Mouse (Mus musculus): ENCODE measurements around the gene Cfap299.
"Not testable (repeated sequence)": the region's sequence is repeated elsewhere in the genome, so short reads cannot be mapped to it uniquely, and the experiment has no call there.

Gene Cfap299

DNA sequence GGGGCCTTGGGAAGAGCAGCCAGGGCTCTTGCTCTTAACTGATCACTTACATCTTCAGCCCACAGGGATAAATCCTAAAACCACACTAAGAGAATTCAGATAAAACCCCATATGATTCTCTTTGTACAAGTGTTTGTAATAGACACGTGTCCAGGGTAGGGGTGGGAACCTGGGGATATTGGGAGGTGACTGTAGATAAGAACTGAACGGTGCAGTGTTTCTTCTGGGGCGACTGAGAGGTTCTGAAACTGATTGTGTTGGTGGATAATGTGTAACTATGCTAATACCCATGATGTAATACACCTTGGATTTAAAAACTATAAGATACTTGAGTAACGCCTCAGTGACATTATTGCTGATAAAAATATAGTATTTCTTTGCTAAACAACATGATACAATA lies 23.4 kb upstream of the Cfap299 start:
- peaks cover 22% of the 10 kb centered on the region for H3K4me1 ChIP-seq (replicated peaks; ENCODE audit: low read depth, low read length)
- H3K4me3 ChIP-seq (replicated peaks; ENCODE audit: low read length) = no peak overlapping the region
- H3K9me3 ChIP-seq (ENCODE audit: low read length) = no peaks in the 10 kb centered on the region
- H3K36me3 ChIP-seq (ENCODE audit: insufficient read depth, low read length) = no peaks in the 10 kb centered on the region
- TF ChIP-seq NANOG (IDR thresholded peaks at IDR 0.05; ENCODE audit: borderline replicate concordance, low read length) = no peak
- no peak for TF ChIP-seq CTCF (conservative IDR thresholded peaks at IDR 0.05; ENCODE audit: low read length)
- TF ChIP-seq POU5F1 (IDR thresholded peaks at IDR 0.05; ENCODE audit: borderline replicate concordance, low read length) = no peak
- no peaks in the 10 kb centered on the region; the same call in 1 of the 2 replicates for H3K27me3 ChIP-seq (ENCODE audit: insufficient read depth, low read length)

DNA sequence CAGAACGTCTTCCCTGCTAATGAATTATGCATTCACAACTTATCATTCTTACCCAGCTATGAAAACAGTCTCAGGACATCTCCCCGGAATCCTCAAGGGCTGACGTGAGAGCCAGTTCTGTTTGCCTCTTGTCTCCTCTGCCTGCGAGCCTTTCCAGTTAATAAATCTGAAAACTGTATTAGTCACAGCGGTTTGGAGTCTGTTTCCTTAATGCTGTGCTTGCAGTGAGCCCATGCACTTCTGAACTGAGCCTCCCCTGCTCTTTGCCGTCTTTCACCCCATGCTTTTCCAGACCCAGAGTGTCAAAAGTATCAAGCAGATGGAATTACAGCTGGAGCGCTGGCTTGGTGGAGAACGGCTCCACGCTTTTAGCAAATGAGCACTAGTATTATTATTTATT lies 22.6 kb upstream of the Cfap299 start:
- no peak for TF ChIP-seq POU5F1 (IDR thresholded peaks at IDR 0.05; ENCODE audit: borderline replicate concordance, low read length)
- no peak for TF ChIP-seq CTCF (conservative IDR thresholded peaks at IDR 0.05; ENCODE audit: low read length)
- TF ChIP-seq NANOG (IDR thresholded peaks at IDR 0.05; ENCODE audit: borderline replicate concordance, low read length) = no peak
- Histone ChIP-seq H3K27me3 (ENCODE audit: insufficient read depth, low read length) (no peaks in the 10 kb centered on the region; the same call in 1 of the 2 replicates), H3K4me3 (replicated peaks; ENCODE audit: low read length) (no peak overlapping the region), H3K4me1 (replicated peaks; ENCODE audit: low read depth, low read length) (peaks cover 29% of the 10 kb centered on the region), H3K36me3 (ENCODE audit: insufficient read depth, low read length) (no peaks in the 10 kb centered on the region), H3K9me3 (ENCODE audit: low read length) (no peaks in the 10 kb centered on the region)

- no peak for TF ChIP-seq NANOG (IDR thresholded peaks at IDR 0.05; ENCODE audit: borderline replicate concordance, low read length)
- TF ChIP-seq POU5F1 (IDR thresholded peaks at IDR 0.05; ENCODE audit: borderline replicate concordance, low read length) = no peak
- no peak for TF ChIP-seq CTCF (conservative IDR thresholded peaks at IDR 0.05; ENCODE audit: low read length)
- Histone ChIP-seq H3K4me1 (replicated peaks; ENCODE audit: low read depth, low read length) (0 out of 2 replicates have a peak, but pooled peaks cover 3% of the 10 kb centered on the region), H3K9me3 (ENCODE audit: low read length) (peaks cover 6% of the 10 kb centered on the region; the same call in 1 of the 2 replicates), H3K36me3 (ENCODE audit: insufficient read depth, low read length) (no peaks in the 10 kb centered on the region), H3K4me3 (replicated peaks; ENCODE audit: low read length) (no peak overlapping the region), H3K27me3 (ENCODE audit: insufficient read depth, low read length) (peaks cover 32% of the 10 kb centered on the region)
These were observed 2.5 kb upstream of the Cfap299 start for GRCm38 (mm10) chr5:98326625-98327024.

DNA sequence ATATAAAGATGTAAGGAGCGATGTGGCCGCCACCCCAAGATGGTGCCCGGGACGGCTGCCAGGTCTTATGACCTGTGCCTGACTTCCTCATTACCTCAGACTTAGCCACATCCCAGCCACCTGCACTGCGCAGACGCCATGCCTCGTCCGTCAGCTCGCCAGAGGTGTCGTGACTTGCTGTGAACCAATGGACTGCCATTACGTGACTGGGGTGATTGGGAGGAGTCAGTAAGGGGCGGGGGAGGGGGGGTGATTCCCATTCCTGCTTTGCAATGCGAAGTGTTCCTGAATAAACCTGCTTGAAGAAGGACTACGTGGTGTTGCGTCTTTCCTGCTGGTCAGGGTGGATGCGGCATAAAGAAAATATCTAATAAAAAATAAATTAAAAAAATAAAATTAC lies 14.6 kb downstream of the Cfap299 start:
- not testable (repeated sequence) for H3K4me1 ChIP-seq (replicated peaks; ENCODE audit: low read depth, low read length); H3K36me3 ChIP-seq (ENCODE audit: insufficient read depth, low read length); H3K9me3 ChIP-seq (ENCODE audit: low read length); H3K4me3 ChIP-seq (replicated peaks; ENCODE audit: low read length); H3K27me3 ChIP-seq (ENCODE audit: insufficient read depth, low read length)

- Histone ChIP-seq H3K36me3 (ENCODE audit: insufficient read depth, low read length) (no peaks in the 10 kb centered on the region), H3K9me3 (ENCODE audit: low read length) (peaks cover 2% of the 10 kb centered on the region; the same call in 1 of the 2 replicates), H3K27me3 (ENCODE audit: insufficient read depth, low read length) (no peaks in the 10 kb centered on the region), H3K4me3 (replicated peaks; ENCODE audit: low read length) (no peak overlapping the region), H3K4me1 (replicated peaks; ENCODE audit: low read depth, low read length) (no peaks in the 10 kb centered on the region)
- TF ChIP-seq CTCF (conservative IDR thresholded peaks at IDR 0.05; ENCODE audit: low read length) (no peak), POU5F1 (IDR thresholded peaks at IDR 0.05; ENCODE audit: borderline replicate concordance, low read length) (no peak), NANOG (IDR thresholded peaks at IDR 0.05; ENCODE audit: borderline replicate concordance, low read length) (no peak)
These were observed 15.5 kb downstream of the Cfap299 start for GRCm38 (mm10) chr5:98344581-98344980.

DNA sequence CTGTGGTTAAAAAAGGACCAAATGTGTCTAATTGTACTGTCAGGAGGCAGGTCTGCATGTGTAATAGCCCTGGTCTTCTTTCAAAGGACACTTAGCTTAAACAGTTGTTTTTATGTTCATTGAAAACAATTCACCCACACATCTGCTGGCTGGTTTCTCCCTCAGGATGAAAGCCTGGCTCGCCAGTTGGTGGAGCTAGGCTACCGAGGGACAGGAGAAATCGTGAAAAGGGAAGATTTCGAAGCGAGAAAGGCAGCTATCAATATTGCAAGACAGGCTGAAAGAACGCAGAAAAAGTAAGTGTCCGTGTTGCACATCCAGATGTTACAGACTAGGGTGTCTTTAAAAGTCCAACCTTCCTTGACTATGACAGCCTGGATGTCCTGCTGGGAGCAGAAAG lies 17.0 kb downstream of the Cfap299 start:
- Histone ChIP-seq H3K9me3 (ENCODE audit: low read length) (peaks cover 6% of the 10 kb centered on the region), H3K36me3 (ENCODE audit: insufficient read depth, low read length) (no peaks in the 10 kb centered on the region), H3K4me1 (replicated peaks; ENCODE audit: low read depth, low read length) (no peaks in the 10 kb centered on the region), H3K4me3 (replicated peaks; ENCODE audit: low read length) (no peak overlapping the region), H3K27me3 (ENCODE audit: insufficient read depth, low read length) (no peaks in the 10 kb centered on the region)
- no peak for TF ChIP-seq NANOG (IDR thresholded peaks at IDR 0.05; ENCODE audit: borderline replicate concordance, low read length)
- TF ChIP-seq POU5F1 (IDR thresholded peaks at IDR 0.05; ENCODE audit: borderline replicate concordance, low read length) = no peak
- no peak for TF ChIP-seq CTCF (conservative IDR thresholded peaks at IDR 0.05; ENCODE audit: low read length)

GRCm38 (mm10) chr5:98348605-98349004 lies 19.5 kb downstream of the Cfap299 start:
- TF ChIP-seq NANOG (IDR thresholded peaks at IDR 0.05; ENCODE audit: borderline replicate concordance, low read length) = no peak
- peak; percentile 66 for TF ChIP-seq CTCF (conservative IDR thresholded peaks at IDR 0.05; ENCODE audit: low read length)
- TF ChIP-seq POU5F1 (IDR thresholded peaks at IDR 0.05; ENCODE audit: borderline replicate concordance, low read length) = 0 out of 2 replicates have a peak, but pooled peaks have one; percentile 21
- Histone ChIP-seq H3K36me3 (ENCODE audit: insufficient read depth, low read length) (no peaks in the 10 kb centered on the region), H3K4me1 (replicated peaks; ENCODE audit: low read depth, low read length) (no peaks in the 10 kb centered on the region), H3K9me3 (ENCODE audit: low read length) (peaks cover 15% of the 10 kb centered on the region), H3K4me3 (replicated peaks; ENCODE audit: low read length) (no peak overlapping the region), H3K27me3 (ENCODE audit: insufficient read depth, low read length) (no peaks in the 10 kb centered on the region)

GRCm38 (mm10) chr5:98359912-98360311 lies 30.8 kb downstream of the Cfap299 start:
- no peak overlapping the region for H3K4me3 ChIP-seq (replicated peaks; ENCODE audit: low read length)
- TF ChIP-seq POU5F1 (IDR thresholded peaks at IDR 0.05; ENCODE audit: borderline replicate concordance, low read length) (no peak), NANOG (IDR thresholded peaks at IDR 0.05; ENCODE audit: borderline replicate concordance, low read length) (no peak)
- no peaks in the 10 kb centered on the region for H3K4me1 ChIP-seq (replicated peaks; ENCODE audit: low read depth, low read length)
- H3K27me3 ChIP-seq (ENCODE audit: insufficient read depth, low read length) = 0 out of 2 replicates have a peak, but pooled peaks cover 3% of the 10 kb centered on the region
- H3K36me3 ChIP-seq (ENCODE audit: insufficient read depth, low read length) = no peaks in the 10 kb centered on the region
- H3K9me3 ChIP-seq (ENCODE audit: low read length) = no peaks in the 10 kb centered on the region

GRCm38 (mm10) chr5:98360792-98361419 lies 31.8 kb downstream of the Cfap299 start:
- TF ChIP-seq NANOG (IDR thresholded peaks at IDR 0.05; ENCODE audit: borderline replicate concordance, low read length) (no peak), POU5F1 (IDR thresholded peaks at IDR 0.05; ENCODE audit: borderline replicate concordance, low read length) (no peak), CTCF (conservative IDR thresholded peaks at IDR 0.05; ENCODE audit: low read length) (no peak)
- H3K27me3 ChIP-seq (ENCODE audit: insufficient read depth, low read length) = 0 out of 2 replicates have a peak, but pooled peaks cover 3% of the 10 kb centered on the region

More at GRCm38 (mm10) chr5:98360792-98361419, 31.8 kb downstream of the Cfap299 start:
- Histone ChIP-seq H3K9me3 (ENCODE audit: low read length) (no peaks in the 10 kb centered on the region), H3K36me3 (ENCODE audit: insufficient read depth, low read length) (no peaks in the 10 kb centered on the region), H3K4me3 (replicated peaks; ENCODE audit: low read length) (no peak overlapping the region), H3K4me1 (replicated peaks; ENCODE audit: low read depth, low read length) (no peaks in the 10 kb centered on the region)
